Mouse (Mus musculus): Measurements from ENCODE around the gene Fam110c. TPM values are rescaled to one million over a fixed set of nuclear protein-coding genes. Genes with fewer than 3 reads are reported as not detected.
"Not testable (repeated sequence)": the region's sequence is repeated elsewhere in the genome, so short reads cannot be mapped to it uniquely, and the experiment has no call there.

Fam110c gene
- 1 to 10 TPM; 1.4 to 1.9 TPM for total RNA-seq (2021)
- long read RNA-seq, experiment 1, result 0 reads
- long read RNA-seq, experiment 2, partial matches to known transcripts, result 0 of 2 reads
- long read RNA-seq, experiment 2, other reads (novel, unspliced or antisense), result 0 of 2 reads

DNA sequence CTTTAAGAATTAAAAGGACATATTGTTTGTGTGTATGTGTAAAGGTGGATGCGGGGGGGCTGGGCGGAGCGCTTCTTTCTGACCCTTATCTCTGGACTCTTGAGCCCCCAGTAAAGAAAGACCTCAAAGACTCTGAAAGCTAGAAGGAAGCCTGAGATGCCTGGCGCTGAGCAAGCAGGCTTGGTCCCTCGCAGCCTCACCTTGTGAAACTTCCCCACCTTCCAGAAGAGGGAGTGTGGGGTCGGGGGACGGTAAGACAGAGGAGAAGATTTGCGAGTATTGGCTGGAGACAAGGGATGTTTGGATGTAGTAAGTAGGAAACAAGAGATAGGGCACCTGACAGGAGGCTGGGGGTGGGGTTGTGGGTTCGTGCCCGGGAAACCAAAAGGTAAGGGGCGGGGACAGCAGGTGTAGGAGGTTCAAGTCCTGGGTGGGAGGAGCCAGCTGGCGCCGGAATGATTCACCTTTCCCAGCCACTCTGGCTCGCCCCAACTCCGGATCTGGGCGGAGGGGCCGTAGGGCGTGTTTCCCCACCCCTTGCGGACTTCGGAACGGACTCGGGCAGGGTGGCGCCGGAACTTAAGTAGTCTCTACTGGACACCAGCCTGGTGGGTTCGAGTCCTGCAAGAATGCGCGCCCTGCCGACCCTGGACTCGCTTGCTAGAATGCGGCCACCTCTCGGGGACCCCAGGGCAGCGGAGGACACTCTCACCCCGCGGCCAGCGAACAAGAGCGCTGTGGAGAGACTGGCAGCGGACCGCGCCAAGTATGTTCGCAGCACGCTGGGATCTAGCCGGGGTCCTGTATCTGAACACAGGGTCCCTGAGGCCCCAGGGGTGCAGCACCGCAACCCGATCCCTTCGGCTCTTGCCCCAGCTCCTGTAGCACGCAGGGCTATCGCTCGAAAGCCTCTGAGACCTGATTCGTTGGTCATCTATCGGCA lies at the start of gene Fam110c:
TSS of gene Fam110c (plus strand) at position 450 of the 943 bp plus-strand sequence.
- DNase-seq (ENCODE audit: low spot score in 2 of 2), result no peak

DNA sequence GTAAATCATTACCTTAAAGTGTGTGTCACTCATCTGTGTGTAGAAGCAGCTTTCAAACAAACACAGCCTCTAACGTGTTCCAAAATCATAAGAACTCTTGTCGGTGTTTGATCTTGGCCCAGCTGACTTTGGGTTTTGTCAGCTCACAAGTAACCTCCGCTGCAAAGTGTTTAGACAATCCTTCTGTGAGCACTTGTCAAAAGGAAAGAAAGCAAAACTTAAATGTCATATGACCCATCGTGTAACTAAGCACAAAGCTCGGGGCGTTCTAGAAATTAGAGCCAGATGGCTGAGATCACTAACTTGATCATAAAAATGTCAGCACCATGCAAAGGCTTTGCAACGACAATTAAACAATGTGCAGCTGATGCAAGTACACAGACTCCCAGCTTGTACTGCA lies 47.2 kb upstream of the Fam110c start:
- DNase-seq (ENCODE audit: low spot score in 2 of 2), result no peak

- DNase-seq (ENCODE audit: low spot score in 2 of 2), result no peak
Measured at GRCm38 (mm10) chr12:31052066-31052465, 21.6 kb upstream of the Fam110c start.

DNA sequence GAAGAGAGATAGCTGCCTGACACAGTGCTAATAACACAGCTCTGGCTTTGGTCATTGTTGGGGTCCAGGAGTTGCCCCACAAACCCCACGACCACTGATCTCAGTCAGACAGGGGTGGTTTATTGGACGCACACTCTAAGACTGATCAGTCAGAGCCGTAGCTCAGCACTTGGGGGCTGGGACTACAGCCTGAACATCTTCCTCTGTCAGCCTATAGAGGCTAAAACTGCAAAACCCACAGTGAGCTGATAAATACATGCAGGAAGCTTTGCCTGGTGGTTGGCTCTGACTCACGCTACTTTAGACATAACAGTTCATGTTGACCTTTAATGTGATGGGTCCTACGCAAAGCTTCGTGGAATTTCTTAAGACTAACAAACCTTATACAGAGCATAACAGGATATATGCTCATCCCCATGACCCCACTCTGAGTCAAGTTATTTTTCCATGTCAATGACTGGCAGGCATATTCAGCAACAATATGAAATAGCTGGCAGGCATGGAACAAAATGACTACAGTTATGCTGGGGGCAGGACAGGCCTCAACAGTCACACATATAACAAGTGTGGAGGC lies 17.3 kb upstream of the Fam110c start:
- DNase-seq (ENCODE audit: low spot score in 2 of 2), result no peak

- no peak for DNase-seq (ENCODE audit: low spot score in 2 of 2)
Measured at GRCm38 (mm10) chr12:31059393-31059853, 14.2 kb upstream of the Fam110c start.

- no peak for DNase-seq (ENCODE audit: low spot score in 2 of 2)
Measured at GRCm38 (mm10) chr12:31060245-31060644, 13.4 kb upstream of the Fam110c start.

DNA sequence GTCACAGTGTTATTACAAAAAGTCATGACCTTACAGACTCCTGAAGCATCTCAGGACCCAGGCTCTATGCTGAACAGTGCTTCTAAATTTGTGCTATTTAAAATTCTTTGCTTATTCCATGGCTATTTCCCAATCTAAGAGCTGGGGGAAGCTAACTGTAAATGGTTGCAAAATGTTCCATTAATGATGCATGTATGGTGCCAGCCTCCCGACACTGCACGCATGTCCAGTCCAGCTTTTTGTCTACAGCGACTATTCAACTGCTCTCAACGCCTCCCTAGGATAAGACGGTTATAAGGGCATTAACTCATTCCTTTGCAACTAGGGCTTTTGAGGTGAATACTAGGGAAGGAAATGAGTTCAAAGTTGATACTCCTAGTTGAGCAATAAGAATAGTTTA lies 2.4 kb upstream of the Fam110c start:
- no peak for DNase-seq (ENCODE audit: low spot score in 2 of 2)

GRCm38 (mm10) chr12:31074355-31074786 lies 710 bp downstream of the Fam110c start:
- DNase-seq (ENCODE audit: low spot score in 2 of 2), result not testable (repeated sequence)

DNA sequence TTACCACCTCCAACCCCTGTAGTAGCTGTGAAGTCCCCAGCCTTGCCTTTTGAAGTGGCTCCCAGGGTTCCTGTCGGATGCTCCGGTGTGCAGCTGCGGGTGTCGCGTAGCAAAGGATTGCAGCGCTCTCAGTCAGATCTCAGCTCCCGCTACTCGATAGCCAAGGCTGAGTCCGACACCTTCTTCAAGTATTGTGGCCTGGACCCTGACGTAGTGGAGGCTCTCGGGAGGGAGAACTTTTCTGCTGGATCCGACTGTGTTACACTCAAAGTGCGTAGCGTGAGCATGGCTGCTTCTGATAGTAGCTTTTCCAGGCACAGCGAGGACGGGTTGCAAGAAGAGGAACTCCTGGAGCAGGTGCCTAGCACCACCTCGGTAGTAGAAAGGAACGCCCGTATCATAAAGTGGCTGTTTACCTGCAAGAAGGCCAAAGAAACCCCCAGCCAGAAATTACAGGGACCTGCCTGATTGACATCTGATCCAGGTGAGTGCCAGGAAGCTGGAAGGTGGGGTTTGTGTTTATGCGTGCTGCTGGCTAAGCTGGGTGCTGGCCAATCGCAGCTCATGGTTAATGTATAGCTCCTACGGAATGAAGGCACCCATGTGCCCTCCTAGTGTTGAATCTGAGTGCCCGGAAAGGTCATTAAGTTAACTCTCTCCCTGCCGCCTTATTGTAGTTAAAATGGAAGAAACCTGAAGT lies 1.3 kb downstream of the Fam110c start:
- DNase-seq (ENCODE audit: low spot score in 2 of 2), result no peak

GRCm38 (mm10) chr12:31077020-31077419 lies 3.4 kb downstream of the Fam110c start:
- DNase-seq (ENCODE audit: low spot score in 2 of 2), result no peak

- DNase-seq (ENCODE audit: low spot score in 2 of 2), result no peak
Measured at GRCm38 (mm10) chr12:31078030-31078429, 4.4 kb downstream of the Fam110c start.

- no peak for DNase-seq (ENCODE audit: low spot score in 2 of 2)
Measured at GRCm38 (mm10) chr12:31080352-31080751, 6.7 kb downstream of the Fam110c start.

GRCm38 (mm10) chr12:31080890-31081554 lies 7.4 kb downstream of the Fam110c start:
- DNase-seq (ENCODE audit: low spot score in 2 of 2), result no peak

DNA sequence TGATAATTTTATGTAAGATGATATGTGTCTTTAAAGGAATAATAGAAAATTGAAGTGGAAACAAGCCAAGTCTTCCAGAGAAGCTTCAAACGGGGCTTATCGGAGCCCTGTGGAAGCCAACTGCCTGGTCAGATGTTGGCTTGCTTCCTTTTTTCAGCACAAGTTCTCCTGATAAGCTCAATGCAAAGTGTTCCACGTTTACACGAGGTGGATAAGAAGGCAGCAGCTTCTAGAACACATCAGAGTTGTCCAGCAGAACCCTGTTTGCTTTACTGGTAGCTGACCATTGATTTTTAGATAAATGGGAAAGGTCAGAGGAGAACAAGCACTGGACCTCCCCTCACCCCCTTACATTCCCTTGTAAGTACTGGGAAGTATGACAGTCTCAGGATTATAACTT lies 9.3 kb downstream of the Fam110c start:
- DNase-seq (ENCODE audit: low spot score in 2 of 2), result no peak

DNA sequence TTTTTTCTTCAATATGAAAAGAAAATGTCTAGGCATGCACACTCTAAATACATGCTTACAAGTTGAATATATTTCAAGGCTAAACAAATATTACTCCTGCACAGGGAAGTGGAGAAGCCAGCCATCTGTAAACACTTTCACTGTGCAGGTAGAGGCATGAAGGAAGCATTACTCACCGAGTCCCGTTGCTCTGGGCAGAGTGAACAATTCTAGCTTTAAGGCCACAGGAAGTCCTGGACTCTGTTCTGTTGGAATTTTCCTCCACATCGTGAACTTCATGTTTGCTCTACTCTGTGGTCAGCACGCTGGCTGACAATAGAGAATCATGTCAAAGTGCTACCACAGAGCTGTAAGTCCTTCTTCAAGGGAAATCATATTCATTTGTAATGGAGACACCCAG lies 9.7 kb downstream of the Fam110c start:
- no peak for DNase-seq (ENCODE audit: low spot score in 2 of 2)

- DNase-seq (ENCODE audit: low spot score in 2 of 2), result no peak
Measured at GRCm38 (mm10) chr12:31087060-31087459, 13.4 kb downstream of the Fam110c start.

GRCm38 (mm10) chr12:31090401-31090800 lies 16.7 kb downstream of the Fam110c start:
- no peak for DNase-seq (ENCODE audit: low spot score in 2 of 2)

DNA sequence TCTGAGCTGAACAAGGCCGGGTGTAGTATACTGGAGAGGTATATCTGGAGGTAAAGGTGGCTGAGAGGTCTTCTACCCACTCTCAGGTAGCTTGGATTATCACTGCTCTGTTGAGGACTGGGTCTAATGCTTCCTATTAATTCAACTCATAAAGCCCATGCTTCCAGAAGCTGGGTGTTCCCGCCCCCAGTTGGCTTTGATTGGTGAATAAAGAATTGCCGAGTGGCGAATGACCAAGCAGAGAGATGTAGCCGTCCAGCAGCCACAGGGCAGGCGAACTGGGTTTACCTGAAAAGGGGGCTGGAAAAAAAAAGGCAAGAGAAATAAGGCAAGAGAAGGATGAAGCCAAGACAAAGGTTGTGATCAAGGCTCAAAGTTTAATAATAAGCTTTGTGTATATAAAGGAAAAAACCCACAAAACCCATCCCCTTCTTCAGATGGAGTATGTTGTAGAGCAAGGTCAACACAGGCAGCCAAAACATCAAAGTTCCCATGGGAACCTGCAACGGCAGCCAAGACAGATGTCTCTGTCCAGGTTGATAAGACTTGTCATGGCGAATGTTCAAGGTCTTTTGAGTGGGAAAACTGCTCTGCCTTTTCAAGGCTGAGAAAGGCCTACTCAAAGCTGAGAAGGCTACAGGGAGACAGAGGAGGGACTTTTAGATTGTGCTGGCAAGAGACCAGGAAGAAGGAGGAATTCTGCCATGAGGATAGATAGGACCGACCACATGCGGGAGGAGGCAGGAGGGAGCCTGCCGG lies 17.4 kb downstream of the Fam110c start:
- DNase-seq (ENCODE audit: low spot score in 2 of 2), result peak in 1 of 2 experiments; percentile 9

DNA sequence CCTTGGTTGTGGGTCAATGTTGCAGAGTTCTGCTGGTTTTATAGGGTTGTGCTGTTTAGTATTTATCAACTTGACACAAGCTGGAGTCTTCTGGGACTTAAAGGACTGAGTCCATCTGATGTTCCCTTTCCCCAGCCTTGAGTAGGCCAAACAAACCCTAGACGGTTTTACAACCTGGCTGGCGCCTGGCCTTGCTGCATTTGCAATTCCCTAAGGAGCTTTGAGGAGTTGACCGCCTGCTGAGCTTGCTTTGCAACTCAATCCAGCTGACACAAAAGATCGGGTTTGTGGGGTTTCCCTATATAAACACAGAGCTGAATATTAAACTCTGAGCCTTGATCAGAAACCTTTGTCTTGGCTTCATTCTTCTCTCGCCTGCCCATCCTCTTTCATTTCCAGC lies 18.8 kb downstream of the Fam110c start:
- no peak for DNase-seq (ENCODE audit: low spot score in 2 of 2)

GRCm38 (mm10) chr12:31097185-31097584 lies 23.5 kb downstream of the Fam110c start:
- no peak for DNase-seq (ENCODE audit: low spot score in 2 of 2)

Data from adrenal gland, postnatal 4 days (tissue).